Mouse (Mus musculus) thymus, adult 2 months (tissue): ENCODE measurements around the gene 4921536K21Rik. TPM values are rescaled to one million over a fixed set of nuclear protein-coding genes. Genes with fewer than 3 reads are reported as not detected.

Source experiments
- DNase-seq: peaks from one replicate; pipeline ENCODE4 v3.0.0; 2021
- H3K27ac ChIP-seq: fragments of 200-500 bp; 2 replicates; pipeline ENCODE4 v1.5.1; 2012; ENCODE audit warnings: low read length, control low read depth; ENCODE audit not compliant: control insufficient read depth, insufficient read depth
- H3K27me3 ChIP-seq: fragments of 200-500 bp; 2 replicates; pipeline ENCODE4 v1.6.1; 2012; ENCODE audit warnings: mild to moderate bottlenecking, low read length, moderate library complexity, mixed read lengths; ENCODE audit not compliant: control insufficient read depth, insufficient read depth
- H3K36me3 ChIP-seq: fragments of 200-500 bp; 2 replicates; pipeline ENCODE4 v1.6.1; 2012; ENCODE audit warnings: mild to moderate bottlenecking, low read length, moderate library complexity; ENCODE audit not compliant: control insufficient read depth, insufficient read depth
- H3K4me1 ChIP-seq: fragments of 200-500 bp; replicated peaks from 2 replicates; pipeline ENCODE4 v1.6.1; 2012; ENCODE audit warnings: low read length; ENCODE audit not compliant: control insufficient read depth, insufficient read depth
- H3K4me3 ChIP-seq: fragments of 200-500 bp; 2 replicates; pipeline ENCODE4 v1.5.1; 2012; ENCODE audit warnings: mild to moderate bottlenecking, low read length, control low read depth, moderate library complexity; ENCODE audit not compliant: control insufficient read depth, insufficient read depth
- CTCF ChIP-seq: fragments of 200-500 bp; IDR thresholded peaks from 2 replicates; pipeline ENCODE4 v1.5.1; 2012; ENCODE audit warnings: mild to moderate bottlenecking, control low read depth, low read length, moderate library complexity, borderline replicate concordance; ENCODE audit not compliant: control insufficient read depth, poor library complexity, insufficient read depth; ENCODE audit errors: extremely low read depth
- POLR2A ChIP-seq: fragments of 200-500 bp; IDR thresholded peaks from 2 replicates; pipeline ENCODE4 v1.6.1; 2012; ENCODE audit warnings: mild to moderate bottlenecking, low read length, control low read depth, moderate library complexity; ENCODE audit not compliant: control insufficient read depth, poor library complexity, insufficient read depth; ENCODE audit errors: extremely low read depth
- WGBS: fragments of 180-500 bp; shearing (Covaris S2); methylation state at CpG from one replicate; pipeline ENCODE4 v1.1.7; 2018; 5-methylcytosine and 5-hydroxymethylcytosine counted together
- polyA plus RNA-seq: library from polyadenylated mRNA; depleted of rRNA; stranded (reverse); fragments of >200 nt; gene quantifications from 2 replicates; pipeline ENCODE4 v1.2.3, GENCODE M21; 2012

Gene 4921536K21Rik
- polyA plus RNA-seq, 1 experiment, result 0.07 TPM

GRCm38 (mm10) chr11:3860361-3860760, 34.5 kb downstream of the 4921536K21Rik start:
- no peak for DNase-seq
- H3K36me3 ChIP-seq, result no peaks in the 10 kb centered on the region
- H3K27ac ChIP-seq, result no peak overlapping the region
- H3K4me3 ChIP-seq, result no peak overlapping the region
- TF ChIP-seq POLR2A, result no peak
- no peak for TF ChIP-seq CTCF
- H3K27me3 ChIP-seq, result no peaks in the 10 kb centered on the region
- peaks cover 6% of the 10 kb centered on the region; the same call in 1 of the 2 replicates for H3K4me1 ChIP-seq
- WGBS, result 86% methylated on average over 4 of the region's 4 CpGs

- peaks cover 6% of the 10 kb centered on the region; the same call in 1 of the 2 replicates for H3K4me1 ChIP-seq
- no peak overlapping the region for H3K4me3 ChIP-seq
- no peaks in the 10 kb centered on the region for H3K36me3 ChIP-seq
- no peak for TF ChIP-seq CTCF
- no peaks in the 10 kb centered on the region for H3K27me3 ChIP-seq
- WGBS, result 96% methylated on average over 4 of the region's 4 CpGs
- no peak overlapping the region for H3K27ac ChIP-seq
- DNase-seq, result no peak
These were observed 35.1 kb downstream of the 4921536K21Rik start for GRCm38 (mm10) chr11:3859778-3860177.

GRCm38 (mm10) chr11:3857902-3858301, 37.0 kb downstream of the 4921536K21Rik start:
- Histone ChIP-seq H3K4me1 (no peaks in the 10 kb centered on the region), H3K27me3 (no peaks in the 10 kb centered on the region)
- 80% methylated on average over 5 of the region's 5 CpGs for WGBS

GRCm38 (mm10) chr11:3855846-3856245, 39.1 kb downstream of the 4921536K21Rik start:
- no peak for DNase-seq
- H3K27ac ChIP-seq, result no peak overlapping the region
- TF ChIP-seq CTCF (no peak), POLR2A (no peak)
- no peaks in the 10 kb centered on the region for H3K36me3 ChIP-seq
- no peaks in the 10 kb centered on the region for H3K4me1 ChIP-seq
- WGBS, result 97% methylated on average over 5 of the region's 5 CpGs
- no peaks in the 10 kb centered on the region for H3K27me3 ChIP-seq
- no peak overlapping the region for H3K4me3 ChIP-seq

More at GRCm38 (mm10) chr11:3857902-3858301, 37.0 kb downstream of the 4921536K21Rik start:
- Histone ChIP-seq H3K36me3 (no peaks in the 10 kb centered on the region), H3K4me3 (no peak overlapping the region), H3K27ac (no peak overlapping the region)
- DNase-seq, result no peak
- no peak for TF ChIP-seq POLR2A
- no peak for TF ChIP-seq CTCF

- TF ChIP-seq CTCF, result no peak
- no peak for TF ChIP-seq POLR2A
- H3K4me1 ChIP-seq, result no peaks in the 10 kb centered on the region
- WGBS, result 98% methylated on average over 3 of the region's 3 CpGs
- H3K27ac ChIP-seq, result no peak overlapping the region
- no peaks in the 10 kb centered on the region for H3K27me3 ChIP-seq
- H3K4me3 ChIP-seq, result no peak overlapping the region
- no peaks in the 10 kb centered on the region for H3K36me3 ChIP-seq
- no peak for DNase-seq
These were observed 40.7 kb downstream of the 4921536K21Rik start for GRCm38 (mm10) chr11:3854156-3854555.

GRCm38 (mm10) chr11:3853481-3854034, 41.3 kb downstream of the 4921536K21Rik start:
- Histone ChIP-seq H3K4me1 (no peaks in the 10 kb centered on the region), H3K27me3 (no peaks in the 10 kb centered on the region), H3K36me3 (no peaks in the 10 kb centered on the region), H3K27ac (no peak overlapping the region), H3K4me3 (no peak overlapping the region)
- TF ChIP-seq CTCF, result no peak
- no peak for TF ChIP-seq POLR2A
- DNase-seq, result no peak
- WGBS, result 39% methylated on average over 5 of the region's 5 CpGs

- H3K27me3 ChIP-seq, result no peaks in the 10 kb centered on the region
- H3K27ac ChIP-seq, result no peak overlapping the region
- no peak overlapping the region for H3K4me3 ChIP-seq
- no peaks in the 10 kb centered on the region for H3K4me1 ChIP-seq
- WGBS, result 96% methylated on average over 10 of the region's 10 CpGs
- H3K36me3 ChIP-seq, result no peaks in the 10 kb centered on the region
- no peak for DNase-seq
- no peak for TF ChIP-seq CTCF
- no peak for TF ChIP-seq POLR2A
These were observed 41.9 kb downstream of the 4921536K21Rik start for GRCm38 (mm10) chr11:3853031-3853430.

GRCm38 (mm10) chr11:3851872-3852271, 43.0 kb downstream of the 4921536K21Rik start:
- H3K27me3 ChIP-seq, result no peaks in the 10 kb centered on the region
- DNase-seq, result no peak
- 75% methylated on average over 4 of the region's 4 CpGs for WGBS
- no peaks in the 10 kb centered on the region for H3K36me3 ChIP-seq
- H3K4me3 ChIP-seq, result no peak overlapping the region
- H3K27ac ChIP-seq, result no peak overlapping the region
- no peak for TF ChIP-seq CTCF
- TF ChIP-seq POLR2A, result no peak
- no peaks in the 10 kb centered on the region for H3K4me1 ChIP-seq
